Mouse (Mus musculus): ENCODE measurements around the gene Cd9. TPM values are rescaled to one million over a fixed set of nuclear protein-coding genes. Genes with fewer than 3 reads are reported as not detected.

Cd9 gene
- total and polyA plus RNA-seq, 3 experiments: 57.1 to 178 (median 80.1) TPM

DNA sequence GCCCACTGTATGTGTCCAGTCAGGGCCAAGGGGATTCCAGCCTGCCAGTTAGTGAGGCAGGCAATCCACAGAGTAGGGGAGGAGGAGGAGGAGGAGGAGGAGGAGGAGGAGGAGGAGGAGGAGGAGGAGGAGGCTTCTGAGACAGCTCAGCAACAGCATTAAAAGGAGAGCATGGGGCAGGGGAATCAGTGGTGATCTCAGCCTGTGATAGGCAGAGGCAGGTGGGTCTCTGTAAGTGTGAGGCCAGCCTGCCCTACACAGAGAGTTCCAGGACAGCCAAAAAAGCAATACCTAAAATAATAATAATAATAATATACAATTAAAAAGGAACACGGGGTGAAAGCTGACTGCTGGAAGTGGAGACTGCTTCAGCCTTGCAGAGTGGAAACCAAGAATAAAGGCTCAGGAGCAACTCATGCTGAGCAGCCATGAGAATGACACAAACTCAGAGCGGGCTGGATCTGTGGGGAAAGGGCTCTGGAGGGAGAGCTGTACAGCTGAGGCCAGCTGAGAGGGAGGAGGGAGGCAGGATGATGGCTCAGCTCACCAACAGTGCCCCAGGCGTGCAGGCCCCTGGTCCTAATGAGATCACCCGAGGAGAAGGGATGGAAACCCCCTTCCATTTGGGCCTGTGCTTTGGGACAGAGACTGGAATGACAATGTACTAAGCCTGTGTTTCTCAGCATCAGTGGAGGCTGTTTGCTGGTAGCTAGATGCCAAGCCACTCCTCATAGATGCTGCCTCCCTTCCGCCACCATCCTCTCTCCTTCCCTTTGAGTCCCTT lies 59.7 kb downstream of the Cd9 start:
- DNase-seq: no peak

DNA sequence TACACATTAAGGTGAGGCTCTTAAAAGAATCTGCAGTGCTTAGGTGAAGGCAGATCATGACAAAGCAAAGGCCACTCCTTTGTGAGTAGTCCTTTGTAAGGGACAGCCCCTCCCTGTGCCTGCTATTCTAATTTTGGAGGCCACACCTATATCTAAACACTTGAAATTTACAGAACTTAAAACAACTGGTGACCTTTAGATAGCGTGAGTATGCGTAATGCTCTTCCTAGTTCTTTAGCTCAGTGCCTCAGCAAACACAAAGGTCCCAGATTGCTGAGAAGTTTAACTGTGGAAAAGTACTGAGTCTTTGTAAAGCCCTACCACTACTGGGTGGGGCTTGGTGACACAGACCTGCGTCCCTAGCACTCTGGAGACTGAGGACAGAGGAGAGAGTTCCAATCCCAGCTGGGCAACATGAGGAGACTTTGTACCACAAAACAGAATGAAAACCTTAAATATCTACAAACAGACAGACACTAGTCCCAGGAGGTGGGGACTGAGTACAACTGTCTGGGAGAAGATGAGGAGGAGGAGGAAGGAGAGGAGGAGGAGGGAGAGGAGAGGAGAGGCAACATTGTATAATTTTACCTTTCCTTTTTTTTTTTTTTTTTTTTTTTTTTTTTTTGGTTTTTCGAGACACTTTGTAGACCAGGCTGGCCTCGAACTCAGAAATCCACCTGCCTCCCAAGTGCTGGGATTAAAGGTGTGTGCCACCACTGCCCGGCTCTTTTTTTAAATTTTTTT lies 60.7 kb downstream of the Cd9 start:
- DNase-seq: peak; percentile 53

DNA sequence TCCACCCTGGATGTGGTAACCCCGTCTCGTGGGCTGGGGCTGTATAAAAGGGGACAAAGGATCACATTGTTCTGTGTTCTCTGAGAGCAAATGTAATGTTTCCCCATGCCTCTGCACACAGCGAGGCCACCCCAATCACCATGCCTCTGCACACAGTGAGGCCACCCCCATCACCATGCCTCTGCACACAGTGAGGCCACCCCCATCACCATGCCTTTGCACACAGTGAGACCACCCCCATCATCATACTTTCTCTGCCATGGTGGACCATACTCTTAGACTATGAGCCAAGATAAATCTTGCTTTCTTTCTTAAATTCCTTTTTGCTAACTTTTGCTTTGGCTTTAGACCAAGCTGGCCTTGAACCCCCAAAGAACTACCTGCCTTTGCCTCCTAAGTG lies 61.3 kb downstream of the Cd9 start:
- DNase-seq: no peak

DNA sequence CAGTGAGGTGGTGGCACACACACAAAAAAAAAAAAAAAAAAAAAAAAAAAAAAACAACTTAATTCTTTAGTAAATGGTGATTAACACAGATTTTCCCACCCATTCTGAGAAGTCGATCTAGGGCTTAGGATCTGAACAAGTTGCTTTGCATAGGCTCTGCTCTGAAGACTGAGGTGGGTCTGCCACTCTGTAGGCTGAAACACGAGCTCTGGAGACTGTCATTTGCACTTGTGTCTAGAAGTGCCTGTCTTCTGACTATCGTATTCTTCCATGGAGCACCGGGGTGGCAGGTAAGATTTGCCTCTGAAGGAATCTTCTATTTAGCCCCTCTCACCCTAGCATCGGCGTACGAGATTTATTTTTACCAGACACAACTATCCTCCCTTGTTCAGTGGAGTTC lies 62.1 kb downstream of the Cd9 start:
- no peak for DNase-seq

DNA sequence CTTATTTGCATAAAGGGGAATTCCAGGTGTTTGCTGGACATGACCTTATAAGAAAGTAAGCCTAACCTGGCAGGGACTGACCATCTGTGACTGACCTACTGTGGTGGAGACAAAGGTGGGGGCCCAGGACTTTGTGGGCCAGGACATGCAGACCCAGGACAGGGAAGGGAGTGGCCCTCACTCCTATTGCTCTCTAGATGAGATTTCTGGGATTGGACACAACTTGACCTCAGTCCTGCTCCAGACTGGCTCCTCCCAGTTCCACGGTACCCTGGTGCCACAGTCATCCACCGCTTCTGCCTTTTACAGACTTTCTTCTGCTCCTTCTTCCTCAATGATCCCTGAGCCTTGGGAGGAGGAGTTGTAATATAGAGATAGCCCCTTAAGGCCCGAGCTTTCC lies 63.6 kb downstream of the Cd9 start:
- DNase-seq: no peak

DNA sequence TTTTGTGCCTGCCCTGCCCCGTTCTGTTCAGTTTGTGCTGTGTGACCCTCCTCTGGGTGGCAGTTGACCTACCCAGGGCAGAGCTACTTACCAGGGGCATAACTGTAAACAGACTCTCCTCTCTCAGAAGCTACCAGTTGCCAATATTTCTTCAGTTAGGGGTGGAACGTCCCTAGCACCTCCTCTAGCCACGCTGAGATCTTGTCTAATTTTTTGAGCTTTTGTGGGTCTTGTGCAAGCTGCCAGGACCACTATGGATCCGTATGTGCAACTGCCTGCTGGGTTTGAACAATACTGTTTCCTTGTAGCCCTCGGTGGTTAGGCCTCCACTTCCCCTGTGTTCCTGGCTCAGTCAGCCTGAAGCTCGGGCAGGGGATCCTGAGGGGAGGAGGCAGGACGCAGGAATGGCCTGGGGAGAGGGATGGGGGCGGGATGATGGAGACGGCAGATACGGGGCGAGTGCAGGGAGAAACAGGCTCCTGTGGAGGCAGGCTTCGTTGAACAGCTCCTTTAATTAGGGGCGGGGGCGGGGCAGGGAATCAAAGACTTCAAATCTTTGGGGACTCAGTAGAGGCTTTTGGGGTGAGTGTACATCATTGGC lies 64.1 kb downstream of the Cd9 start:
- no peak for DNase-seq

DNA sequence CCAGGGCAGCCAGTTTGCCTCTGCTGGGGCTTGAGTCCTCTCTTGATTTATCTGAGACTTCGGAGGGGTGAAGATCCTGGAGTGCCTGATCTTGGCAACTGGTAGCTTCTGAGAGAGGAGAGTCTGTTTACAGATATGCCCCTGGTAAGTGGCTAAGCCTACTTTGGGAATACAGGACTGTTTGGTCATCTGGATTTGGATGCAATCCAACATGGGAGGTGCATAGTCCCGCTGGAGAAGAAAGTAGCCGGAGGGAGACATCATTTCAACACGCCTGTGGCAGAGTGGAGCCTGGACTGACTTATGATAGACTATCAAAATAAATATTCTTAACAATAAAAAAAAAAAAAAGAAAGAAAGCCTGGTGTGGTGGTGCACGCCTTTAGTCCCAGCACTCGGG lies 64.8 kb downstream of the Cd9 start:
- DNase-seq: no peak

DNA sequence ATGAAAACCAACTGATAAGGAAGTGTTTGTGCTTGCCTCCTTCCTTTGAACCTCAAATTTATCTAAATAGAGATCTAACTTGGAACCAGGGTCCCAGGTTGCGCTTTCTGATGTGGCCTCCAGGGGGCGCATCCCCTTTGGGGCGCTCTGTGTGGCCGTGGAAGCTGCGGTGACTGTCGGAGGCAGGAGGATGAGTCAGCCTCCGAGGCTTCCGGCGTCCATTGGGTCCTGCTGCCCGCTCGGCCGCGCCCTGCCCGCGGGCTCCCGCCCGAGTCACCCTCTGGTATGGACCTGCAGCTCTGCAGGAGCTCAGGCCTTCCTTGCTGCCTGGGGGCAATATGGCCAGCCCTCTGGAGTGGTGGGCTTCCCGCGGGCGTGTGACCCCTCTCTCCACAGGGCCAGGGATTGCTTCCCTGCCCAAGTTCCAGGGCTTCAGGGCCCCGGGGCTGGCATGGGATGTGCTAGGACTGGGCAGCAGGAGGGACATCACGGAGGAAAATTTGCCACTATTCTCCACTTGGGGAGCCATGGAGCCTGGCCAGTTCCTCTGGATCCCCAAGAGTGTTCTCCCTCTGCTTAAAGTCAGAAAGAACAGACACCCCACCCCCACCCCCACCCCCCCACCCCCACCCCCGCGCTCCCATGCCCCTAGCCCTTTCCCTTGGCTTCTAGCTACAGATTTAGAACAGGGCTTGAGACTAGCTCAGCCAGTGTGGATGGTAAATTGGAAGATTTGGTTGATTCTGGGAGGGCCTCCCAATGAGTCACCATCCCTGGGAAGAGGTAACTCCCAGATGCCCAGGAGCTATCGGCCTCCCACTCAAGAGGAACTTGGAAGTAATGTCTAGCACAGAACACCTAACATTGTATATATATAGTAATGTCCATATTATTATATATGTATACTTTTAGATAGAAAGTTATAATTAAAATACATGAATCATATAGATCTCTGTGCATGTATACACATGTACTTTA lies 67.9 kb downstream of the Cd9 start:
- peak; percentile 90 for DNase-seq

DNA sequence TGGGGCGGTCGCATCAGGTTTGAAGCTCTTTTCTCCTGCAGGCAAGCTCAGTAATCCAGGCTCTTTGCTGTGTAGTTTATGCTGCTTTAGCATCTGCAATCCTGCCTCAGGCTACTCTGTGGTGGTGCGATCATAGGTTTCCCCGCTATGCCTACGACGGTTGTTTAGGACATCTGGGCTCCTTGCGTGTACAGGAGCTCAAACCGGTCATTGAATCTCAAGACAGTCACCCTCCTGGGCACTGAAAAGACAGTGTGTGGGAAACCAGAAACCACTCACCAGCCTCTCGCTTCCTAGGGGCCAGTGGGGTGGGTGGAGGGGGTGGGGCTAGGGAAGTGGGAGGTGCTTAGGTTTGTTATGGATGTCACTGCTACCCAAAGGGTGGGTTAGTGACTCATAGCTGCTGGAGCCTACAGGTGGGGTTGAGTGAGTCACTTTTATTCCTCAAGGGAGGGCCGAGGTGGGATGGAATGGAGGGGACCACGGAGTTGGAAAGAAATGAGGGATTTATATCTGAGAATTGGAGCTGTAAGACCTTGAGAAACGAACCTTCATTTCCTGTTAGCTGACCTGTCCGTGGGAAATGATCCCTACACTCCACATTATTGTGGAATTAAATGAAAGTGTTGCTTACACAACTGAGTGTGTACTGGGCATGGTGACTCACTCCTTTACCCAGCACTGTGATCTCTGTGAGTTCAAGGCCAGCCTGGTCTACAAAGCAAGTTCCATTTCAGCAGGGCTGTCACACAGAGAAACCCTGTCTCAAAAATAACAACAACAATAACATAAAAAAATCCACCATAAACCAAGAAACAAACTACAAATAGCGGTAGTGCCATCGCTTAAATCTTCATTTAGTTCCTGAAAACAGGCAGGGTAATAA lies 69.1 kb downstream of the Cd9 start:
- peak; percentile 52 for DNase-seq

DNA sequence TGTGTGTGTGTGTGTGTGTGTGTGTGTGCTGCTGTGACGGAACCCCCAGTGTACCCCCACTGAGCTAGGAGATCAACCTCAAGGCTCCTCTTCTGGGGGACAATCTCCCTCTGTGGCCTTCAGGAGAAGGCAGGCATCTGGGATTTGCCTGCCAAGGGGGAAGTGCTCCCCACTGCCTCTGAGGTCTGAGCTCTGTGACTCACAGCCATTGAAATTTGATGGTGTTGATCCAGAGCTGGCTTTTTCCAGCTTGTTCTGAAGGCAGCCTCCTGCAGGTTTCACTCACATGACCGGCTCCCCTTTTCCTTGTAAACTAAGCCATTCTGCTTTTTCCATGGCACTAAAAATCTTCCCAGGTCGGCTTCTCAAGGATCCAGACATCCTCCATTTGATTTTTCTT lies 70.4 kb downstream of the Cd9 start:
- peak; percentile 76 for DNase-seq

DNA sequence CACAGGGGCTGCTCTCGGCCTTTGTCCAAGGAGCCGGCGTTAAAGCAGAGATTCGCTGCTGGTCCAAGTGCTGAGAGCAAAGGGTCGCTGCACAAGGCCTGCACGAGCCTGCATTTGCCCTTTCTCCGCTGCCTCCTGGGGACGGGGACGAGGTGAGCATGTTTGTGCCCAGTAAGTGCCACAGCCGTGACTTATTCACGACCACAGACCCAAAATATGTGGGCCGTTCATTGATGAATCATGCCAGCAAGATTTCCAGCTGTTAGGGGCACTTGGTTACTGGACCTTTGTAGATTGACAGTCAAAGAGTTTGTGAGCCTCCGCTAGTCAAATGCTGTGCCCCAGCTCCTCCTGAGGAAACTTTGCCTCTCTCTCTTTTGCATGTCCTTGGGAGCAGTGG lies 71.1 kb downstream of the Cd9 start:
- no peak for DNase-seq

DNA sequence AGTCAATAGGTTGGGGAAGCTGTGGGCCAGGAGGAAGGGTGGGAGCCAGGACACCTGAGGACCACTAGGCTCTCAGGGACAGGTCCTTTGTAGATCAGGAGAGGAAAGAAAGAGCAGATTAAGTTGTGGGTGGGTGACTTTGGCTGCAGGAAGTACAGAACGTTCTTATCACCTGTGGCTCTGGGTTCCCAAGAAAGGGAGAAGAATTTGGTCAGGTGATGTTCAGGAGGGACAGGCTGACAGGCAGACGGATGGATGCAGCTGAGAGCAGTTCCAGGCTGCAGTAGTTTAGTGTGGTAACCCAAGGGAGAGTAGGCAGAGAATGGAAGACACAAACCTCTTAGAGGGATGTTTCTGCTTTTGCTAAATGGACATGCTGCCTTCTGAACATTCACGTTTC lies 71.5 kb downstream of the Cd9 start:
- no peak for DNase-seq

DNA sequence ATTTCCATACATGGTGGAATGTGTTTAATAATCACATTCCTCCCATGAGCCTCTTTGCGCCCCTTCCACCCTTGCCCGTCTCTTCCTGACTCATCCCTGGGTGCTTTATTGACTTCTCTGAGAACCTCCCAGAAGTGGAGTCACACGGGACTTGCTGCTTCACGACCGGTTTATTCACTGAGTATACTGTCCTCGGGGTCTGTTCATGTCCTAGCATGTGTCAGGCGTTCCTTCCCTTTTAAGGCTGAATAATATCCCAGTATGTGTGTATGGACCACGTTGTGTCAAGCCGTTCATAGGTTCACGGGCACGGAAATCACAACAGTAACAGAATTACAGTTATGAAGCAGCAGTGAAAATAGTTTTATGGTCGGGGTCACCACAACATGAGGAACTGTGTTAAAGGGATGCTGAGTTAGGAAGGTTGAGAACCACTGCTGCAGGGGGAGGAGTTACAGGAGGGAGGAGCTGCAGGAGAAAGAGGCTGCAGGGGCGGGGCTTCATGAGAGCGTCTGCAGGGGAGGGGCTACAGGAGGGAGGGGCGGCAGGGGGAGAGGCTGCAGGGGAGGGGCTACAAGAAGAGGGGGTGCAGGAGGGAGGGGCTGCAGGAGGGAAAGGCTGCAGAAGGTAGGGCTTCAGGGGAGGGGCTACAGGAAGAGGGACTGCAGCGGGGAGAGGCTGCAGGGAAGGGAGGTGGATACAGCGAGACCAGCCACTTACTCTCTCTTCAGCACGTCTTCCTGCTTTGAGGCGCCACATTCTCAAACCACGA lies 72.4 kb downstream of the Cd9 start:
- DNase-seq: peak; percentile 81

DNA sequence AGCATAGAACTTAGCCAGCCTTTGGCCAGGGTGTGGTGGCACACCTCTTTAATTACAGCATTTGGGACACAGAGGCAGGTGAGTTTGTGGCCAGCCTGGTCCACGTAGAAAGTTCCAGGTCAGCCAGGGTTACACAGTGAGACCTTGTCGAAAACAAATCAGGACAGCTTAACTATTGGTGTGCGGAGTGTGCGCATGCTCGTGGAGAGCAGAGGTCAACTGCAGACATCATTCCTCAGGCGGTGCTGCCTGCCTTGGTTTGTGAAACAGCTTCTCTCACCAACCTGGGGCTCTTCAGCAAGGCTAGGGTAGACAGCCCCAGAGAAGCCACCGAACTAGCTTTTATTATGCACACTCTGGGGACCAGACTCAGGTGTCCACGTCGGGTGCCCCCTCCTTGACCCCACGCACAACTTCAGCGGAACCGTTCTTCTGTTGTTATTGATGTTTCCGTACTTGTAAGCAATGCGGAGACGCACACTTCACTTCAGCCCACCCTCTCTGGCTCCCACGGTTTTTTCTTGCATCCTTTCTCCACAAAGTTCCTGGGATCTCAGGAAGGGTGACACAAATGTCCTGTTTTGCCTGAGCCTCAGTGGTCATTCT lies 74.0 kb downstream of the Cd9 start:
- DNase-seq: no peak

DNA sequence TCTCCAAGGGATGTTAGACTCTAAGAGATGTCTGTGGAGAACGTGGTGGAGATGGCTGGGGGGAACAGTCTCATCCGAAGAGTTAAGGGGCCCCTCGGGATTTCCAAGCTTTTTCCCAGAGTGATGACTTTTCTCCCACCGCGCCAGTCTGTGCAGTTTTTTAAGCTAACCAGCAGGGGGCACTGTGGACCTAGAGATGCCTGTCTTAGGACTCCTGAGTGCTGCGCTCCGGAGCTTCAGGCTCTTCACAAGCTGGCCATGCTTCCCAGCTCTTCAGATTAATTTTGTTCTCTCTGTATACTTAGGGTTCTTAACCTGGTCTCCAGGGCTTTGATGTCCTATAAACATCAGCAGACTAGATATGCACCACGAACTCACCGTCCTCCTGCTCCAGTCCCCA lies 75.8 kb downstream of the Cd9 start:
- peak; percentile 78 for DNase-seq

DNA sequence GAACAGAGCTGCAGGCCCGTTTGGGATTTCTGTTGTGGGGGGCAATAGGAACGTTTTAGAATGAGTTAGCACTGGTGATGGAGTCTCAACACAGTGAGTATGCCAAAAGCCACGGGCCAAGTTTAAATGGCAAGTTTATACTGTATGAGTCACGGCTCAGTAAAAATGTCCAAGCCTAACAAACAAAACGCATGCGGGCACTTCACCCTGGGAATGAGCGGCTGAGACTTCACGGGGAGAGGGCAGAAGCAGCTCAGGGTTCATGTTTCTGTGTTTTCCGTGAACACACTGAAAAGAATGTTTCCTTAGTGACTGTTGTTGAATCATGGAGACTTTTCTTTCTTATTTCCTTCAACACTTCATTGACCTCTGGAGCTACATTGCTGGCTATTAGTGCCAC lies 81.3 kb downstream of the Cd9 start:
- DNase-seq: peak; percentile 28

DNA sequence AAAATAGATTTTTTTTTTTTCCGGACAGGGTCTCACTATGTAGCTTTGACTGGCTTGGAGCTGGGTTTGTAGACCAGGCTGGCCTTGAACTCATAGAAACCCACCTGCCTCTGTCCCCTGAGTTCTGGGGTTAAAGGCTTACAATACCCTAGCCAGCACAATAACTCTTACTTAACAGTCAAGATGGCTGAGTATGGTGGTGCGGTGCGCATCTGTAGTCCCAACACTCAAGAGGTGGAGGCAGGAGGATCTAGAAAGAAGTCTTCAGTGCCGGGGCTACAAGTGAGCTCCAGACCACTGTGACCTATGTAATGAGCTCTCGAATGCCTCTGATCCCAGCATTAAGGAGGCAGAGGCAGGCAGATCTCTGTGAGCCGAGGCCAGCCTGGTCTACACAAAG lies 82.9 kb downstream of the Cd9 start:
- no peak for DNase-seq

DNA sequence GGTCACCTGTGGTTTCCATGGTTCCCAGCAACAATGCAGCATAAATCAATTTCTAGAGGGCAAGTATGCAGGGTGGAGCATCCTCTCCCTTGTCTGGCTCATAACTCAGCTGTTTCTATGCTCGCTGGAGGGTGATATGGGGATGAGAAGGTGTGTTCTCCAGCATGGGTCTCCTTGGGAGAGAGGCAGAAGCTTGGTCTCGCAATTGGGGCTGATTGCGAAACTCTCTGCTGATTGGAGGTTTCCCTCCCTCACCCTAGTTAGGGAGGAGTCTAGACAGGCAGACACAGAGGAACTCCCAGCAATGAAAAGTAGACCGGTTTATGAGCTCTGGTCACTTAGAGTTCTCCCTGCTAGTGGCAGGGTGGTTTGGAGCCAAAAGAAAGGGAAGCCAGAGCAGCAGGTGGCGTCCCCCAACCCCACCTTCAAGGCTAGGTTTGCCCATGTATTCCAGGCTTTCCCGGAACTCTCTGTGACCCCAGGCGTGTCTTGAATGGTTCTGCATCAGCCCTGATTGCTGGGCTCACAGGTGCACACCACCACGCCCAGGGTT lies 83.5 kb downstream of the Cd9 start:
- peak; percentile 43 for DNase-seq

DNA sequence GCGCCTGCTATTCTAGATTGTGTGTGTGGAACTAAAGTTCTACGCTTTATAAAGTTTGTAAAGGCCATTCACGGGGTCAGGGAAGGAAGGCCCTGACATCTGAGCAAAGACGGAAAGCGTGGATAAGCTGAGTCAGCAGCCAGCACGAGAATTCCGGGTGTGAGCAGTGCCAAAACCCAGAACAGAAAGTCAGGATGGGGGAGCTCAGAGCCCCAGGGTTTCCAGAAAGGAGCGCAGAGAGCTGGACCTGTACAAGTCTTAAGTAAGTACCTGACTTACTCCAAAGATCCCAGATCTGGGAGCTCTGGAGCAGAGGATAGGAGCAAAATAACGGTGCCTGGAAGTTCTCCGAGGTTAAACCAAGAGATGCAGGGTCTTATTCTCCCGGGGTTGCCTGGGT lies 84.0 kb downstream of the Cd9 start:
- no peak for DNase-seq

Data from adrenal gland, adult 2 months (tissue).